Mouse (Mus musculus): ENCODE data around the gene Glipr2. TPM values are rescaled to one million over a fixed set of nuclear protein-coding genes. Genes with fewer than 3 reads are reported as not detected.

The Glipr2 gene
- polyA plus RNA-seq, 1 experiment from 2014 or later, result 79.1 TPM

GRCm38 (mm10) chr4:44022766-44023165 is 65.6 kb downstream of the Glipr2 start:
- WGBS, result 92% methylated on average over 11 of the region's 11 CpGs
- peaks cover 21% of the 10 kb centered on the region for H3K36me3 ChIP-seq (ENCODE audit: control insufficient read depth, insufficient read depth, low read length)
- H3K9ac ChIP-seq (ENCODE audit: low read length), result no peak overlapping the region
- no peaks in the 10 kb centered on the region for H3K9me3 ChIP-seq (ENCODE audit: control insufficient read depth, low read length)
- peaks cover 33% of the 10 kb centered on the region for H3K27me3 ChIP-seq (ENCODE audit: control insufficient read depth, insufficient read depth, low read length)
- no peak overlapping the region for H3K4me3 ChIP-seq (ENCODE audit: low read depth, low read length)
- no peaks in the 10 kb centered on the region for H3K4me1 ChIP-seq (replicated peaks; ENCODE audit: control insufficient read depth, insufficient read depth, low read length)
- no peak overlapping the region for H3K27ac ChIP-seq (ENCODE audit: low read depth, low read length)
- H3K4me2 ChIP-seq (ENCODE audit: low read depth, low read length, severe bottlenecking), result no peak overlapping the region
- no peak for ATAC-seq (replicated peaks; ENCODE audit: low FRiP score)
- DNase-seq (ENCODE audit: low spot score), result no peak

- 97% methylated on average over 9 of the region's 9 CpGs for WGBS
- H3K27me3 ChIP-seq (ENCODE audit: control insufficient read depth, insufficient read depth, low read length), result peaks cover 33% of the 10 kb centered on the region
Observed at GRCm38 (mm10) chr4:44023681-44024080, 66.5 kb downstream of the Glipr2 start.

GRCm38 (mm10) chr4:44024241-44024640 is 67.0 kb downstream of the Glipr2 start:
- Histone ChIP-seq H3K4me1 (replicated peaks; ENCODE audit: control insufficient read depth, insufficient read depth, low read length) (peaks cover 5% of the 10 kb centered on the region), H3K27ac (ENCODE audit: low read depth, low read length) (no peak overlapping the region), H3K36me3 (ENCODE audit: control insufficient read depth, insufficient read depth, low read length) (peaks cover 21% of the 10 kb centered on the region), H3K4me3 (ENCODE audit: low read depth, low read length) (no peak overlapping the region), H3K9ac (ENCODE audit: low read length) (no peak overlapping the region), H3K27me3 (ENCODE audit: control insufficient read depth, insufficient read depth, low read length) (peaks cover 35% of the 10 kb centered on the region), H3K4me2 (ENCODE audit: low read depth, low read length, severe bottlenecking) (no peak overlapping the region), H3K9me3 (ENCODE audit: control insufficient read depth, low read length) (no peaks in the 10 kb centered on the region)
- no peak for DNase-seq (ENCODE audit: low spot score)
- no peak for ATAC-seq (replicated peaks; ENCODE audit: low FRiP score)
- 98% methylated on average over 6 of the region's 6 CpGs for WGBS

More at GRCm38 (mm10) chr4:44023681-44024080, 66.5 kb downstream of the Glipr2 start:
- H3K36me3 ChIP-seq (ENCODE audit: control insufficient read depth, insufficient read depth, low read length), result peaks cover 21% of the 10 kb centered on the region
- no peaks in the 10 kb centered on the region for H3K9me3 ChIP-seq (ENCODE audit: control insufficient read depth, low read length)
- no peak overlapping the region for H3K4me2 ChIP-seq (ENCODE audit: low read depth, low read length, severe bottlenecking)
- H3K4me3 ChIP-seq (ENCODE audit: low read depth, low read length), result no peak overlapping the region
- H3K4me1 ChIP-seq (replicated peaks; ENCODE audit: control insufficient read depth, insufficient read depth, low read length), result peaks cover 5% of the 10 kb centered on the region
- DNase-seq (ENCODE audit: low spot score) (no peak), ATAC-seq (replicated peaks; ENCODE audit: low FRiP score) (no peak)
- H3K9ac ChIP-seq (ENCODE audit: low read length), result no peak overlapping the region
- no peak overlapping the region for H3K27ac ChIP-seq (ENCODE audit: low read depth, low read length)

- no peak overlapping the region for H3K4me2 ChIP-seq (ENCODE audit: low read depth, low read length, severe bottlenecking)
- ATAC-seq (replicated peaks; ENCODE audit: low FRiP score) (no peak), DNase-seq (ENCODE audit: low spot score) (no peak)
- H3K4me3 ChIP-seq (ENCODE audit: low read depth, low read length), result no peak overlapping the region
- H3K9ac ChIP-seq (ENCODE audit: low read length), result no peak overlapping the region
- WGBS, result 87% methylated on average over 6 of the region's 6 CpGs
- H3K36me3 ChIP-seq (ENCODE audit: control insufficient read depth, insufficient read depth, low read length), result peaks cover 16% of the 10 kb centered on the region
- H3K27ac ChIP-seq (ENCODE audit: low read depth, low read length), result no peak overlapping the region
- no peaks in the 10 kb centered on the region for H3K9me3 ChIP-seq (ENCODE audit: control insufficient read depth, low read length)
- peaks cover 5% of the 10 kb centered on the region for H3K4me1 ChIP-seq (replicated peaks; ENCODE audit: control insufficient read depth, insufficient read depth, low read length)
- H3K27me3 ChIP-seq (ENCODE audit: control insufficient read depth, insufficient read depth, low read length), result peaks cover 48% of the 10 kb centered on the region
Observed at GRCm38 (mm10) chr4:44025570-44025969, 68.4 kb downstream of the Glipr2 start.

Other genes starting within 250 kb of the Glipr2 start
- gene Olfr71, start 247.1 kb upstream of the Glipr2 start, polyA plus RNA-seq (2014; fragmentation: Nextera tagmentation; extraction: Ambion mirVana), result not detected in 2 replicates
- not detected in 2 replicates for gene Hrct1, start 230.2 kb upstream of the Glipr2 start, polyA plus RNA-seq (2014; fragmentation: Nextera tagmentation; extraction: Ambion mirVana)
- gene Spaar, start 227.4 kb upstream of the Glipr2 start, polyA plus RNA-seq (2014; fragmentation: Nextera tagmentation; extraction: Ambion mirVana), result not detected in 2 replicates
- not detected in 2 replicates for gene Olfr159, start 186.4 kb upstream of the Glipr2 start, polyA plus RNA-seq (2014; fragmentation: Nextera tagmentation; extraction: Ambion mirVana)
- gene Olfr156, start 133.5 kb upstream of the Glipr2 start, polyA plus RNA-seq (2014; fragmentation: Nextera tagmentation; extraction: Ambion mirVana), result not detected in 2 replicates
- not detected in 2 replicates for gene Olfr157, start 117.2 kb upstream of the Glipr2 start, polyA plus RNA-seq (2014; fragmentation: Nextera tagmentation; extraction: Ambion mirVana)
- not detected in 2 replicates for gene Olfr155, start 105.8 kb upstream of the Glipr2 start, polyA plus RNA-seq (2014; fragmentation: Nextera tagmentation; extraction: Ambion mirVana)
- gene Reck, start 81.9 kb upstream of the Glipr2 start, polyA plus RNA-seq (2014; fragmentation: Nextera tagmentation; extraction: Ambion mirVana), result 11.3 and 11.8 TPM in 2 replicates
- gene Ccin, start 26.1 kb downstream of the Glipr2 start, polyA plus RNA-seq (2014; fragmentation: Nextera tagmentation; extraction: Ambion mirVana), result not detected in 2 replicates
- 211 and 223 TPM in 2 replicates for gene Clta, start 47.1 kb downstream of the Glipr2 start, polyA plus RNA-seq (2014; fragmentation: Nextera tagmentation; extraction: Ambion mirVana)
- gene Gne, start 126.8 kb downstream of the Glipr2 start, polyA plus RNA-seq (2014; fragmentation: Nextera tagmentation; extraction: Ambion mirVana), result 18.8 and 20.8 TPM in 2 replicates

Measured in forebrain, embryonic 11.5 days (tissue).